Mouse (Mus musculus) thymus, adult 2 months (tissue): ENCODE measurements around the gene Sapcd1.

Experiments used
- CTCF ChIP-seq: fragments of 200-500 bp; IDR thresholded peaks from 2 replicates; pipeline ENCODE4 v1.5.1; 2012; ENCODE audit warnings: mild to moderate bottlenecking, control low read depth, low read length, moderate library complexity, borderline replicate concordance; ENCODE audit not compliant: control insufficient read depth, poor library complexity, insufficient read depth; ENCODE audit errors: extremely low read depth
- POLR2A ChIP-seq: fragments of 200-500 bp; IDR thresholded peaks from 2 replicates; pipeline ENCODE4 v1.6.1; 2012; ENCODE audit warnings: mild to moderate bottlenecking, low read length, control low read depth, moderate library complexity; ENCODE audit not compliant: control insufficient read depth, poor library complexity, insufficient read depth; ENCODE audit errors: extremely low read depth

- TF ChIP-seq CTCF (no peak), POLR2A (no peak)
Observed at GRCm38 (mm10) chr17:35004075-35004717, 23.6 kb downstream of the Sapcd1 start.
